Mouse (Mus musculus) limb, embryonic 11.5 days (tissue): ENCODE data around the gene Chrm4. TPM values are rescaled to one million over a fixed set of nuclear protein-coding genes. Genes with fewer than 3 reads are reported as not detected.

ENCODE experiments used
- ATAC-seq: fragments of 200-750 bp; cut with Nextera tagmentation; 2 replicates; pipeline ENCODE4 v1.8.0; 2017; ENCODE audit warnings: low read depth; ENCODE audit not compliant: insufficient number of reproducible peaks, low FRiP score, low TSS enrichment
- DNase-seq: peaks from one replicate; pipeline ENCODE4 v3.0.0-alpha.2; 2015; ENCODE audit warnings: low spot score
- H3K27ac ChIP-seq: fragments of 300-500 bp; sonication (generic); replicated peaks from 2 replicates; pipeline ENCODE4 v1.5.1; 2014; ENCODE audit warnings: low read depth, mild to moderate bottlenecking, low read length
- H3K27me3 ChIP-seq: fragments of 300-500 bp; sonication (generic); 2 replicates; pipeline ENCODE4 v1.6.1; 2014; ENCODE audit warnings: mild to moderate bottlenecking, low read length, mixed read lengths; ENCODE audit not compliant: control insufficient read depth, insufficient read depth
- H3K36me3 ChIP-seq: fragments of 300-500 bp; sonication (generic); 2 replicates; pipeline ENCODE4 v1.6.1; 2014; ENCODE audit warnings: mild to moderate bottlenecking, low read length, moderate library complexity, mixed read lengths; ENCODE audit not compliant: control insufficient read depth, insufficient read depth
- H3K4me1 ChIP-seq: fragments of 300-500 bp; sonication (generic); 2 replicates; pipeline ENCODE4 v1.6.1; 2014; ENCODE audit warnings: low read length, mixed read lengths; ENCODE audit not compliant: control insufficient read depth, insufficient read depth
- H3K4me2 ChIP-seq: fragments of 300-500 bp; sonication (generic); 2 replicates; pipeline ENCODE4 v1.6.1; 2014; ENCODE audit warnings: low read depth, mild to moderate bottlenecking, moderate library complexity; ENCODE audit not compliant: severe bottlenecking
- H3K4me3 ChIP-seq: fragments of 300-500 bp; sonication (generic); 2 replicates; pipeline ENCODE4 v1.5.1; 2014; ENCODE audit warnings: low read depth, low read length
- H3K9ac ChIP-seq: fragments of 300-500 bp; sonication (generic); 2 replicates; pipeline ENCODE4 v1.6.1; 2014; ENCODE audit warnings: mild to moderate bottlenecking, low read length
- H3K9me3 ChIP-seq: fragments of 300-500 bp; sonication (generic); 2 replicates; pipeline ENCODE4 v1.6.1; 2016; ENCODE audit warnings: low read length; ENCODE audit not compliant: control insufficient read depth
- WGBS: fragments of 180-500 bp; shearing (Covaris S2); extraction: QIAGEN DNeasy Blood & Tissue Kit; methylation state at CpG from one replicate; pipeline ENCODE4 v1.1.7; 2014; 5-methylcytosine and 5-hydroxymethylcytosine counted together
- polyA plus RNA-seq: library from polyadenylated mRNA; unstranded; fragments of >200 nt; fragmentation: Nextera tagmentation; extraction: Ambion mirVana; gene quantifications from 2 replicates; pipeline ENCODE4 v1.2.1, GENCODE M21; 2014

Chrm4 gene
- polyA plus RNA-seq, 1 experiment from 2014 or later, result 0.53 TPM

DNA sequence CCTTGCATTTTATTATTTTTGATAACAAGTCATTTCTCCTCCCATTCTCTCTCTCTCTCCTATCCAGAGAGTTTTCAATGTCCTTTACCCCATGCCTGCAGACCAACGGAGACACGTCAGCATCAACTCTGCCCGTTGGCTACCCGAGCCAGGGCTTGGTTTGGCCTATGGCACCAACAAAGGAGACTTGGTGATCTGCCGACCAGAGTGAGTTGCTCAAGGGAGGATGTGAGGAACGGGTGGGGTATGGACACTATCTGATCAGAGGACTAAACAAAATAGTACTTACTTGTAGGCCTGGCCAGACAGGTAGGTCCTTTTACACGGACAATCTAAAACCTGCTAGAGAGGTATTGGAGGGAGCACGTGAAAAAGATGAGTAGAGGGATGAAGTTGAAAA, 26.6 kb upstream of the Chrm4 start:
- no peak overlapping the region for H3K27ac ChIP-seq
- no peaks in the 10 kb centered on the region for H3K27me3 ChIP-seq
- peaks cover 2% of the 10 kb centered on the region; the same call in 1 of the 2 replicates for H3K36me3 ChIP-seq
- ATAC-seq, result no peak
- H3K4me2 ChIP-seq, result no peak overlapping the region
- no peaks in the 10 kb centered on the region for H3K4me1 ChIP-seq
- H3K9me3 ChIP-seq, result no peaks in the 10 kb centered on the region
- no peak overlapping the region for H3K9ac ChIP-seq
- WGBS, result 93% methylated on average over 8 of the region's 8 CpGs
- DNase-seq, result no peak
- no peak overlapping the region for H3K4me3 ChIP-seq

GRCm38 (mm10) chr2:91902336-91902735, 24.7 kb upstream of the Chrm4 start:
- ATAC-seq, result no peak
- no peak overlapping the region for H3K4me3 ChIP-seq
- H3K9ac ChIP-seq, result no peak overlapping the region
- H3K27ac ChIP-seq, result no peak overlapping the region
- H3K9me3 ChIP-seq, result no peaks in the 10 kb centered on the region
- H3K27me3 ChIP-seq, result no peaks in the 10 kb centered on the region
- no peaks in the 10 kb centered on the region for H3K4me1 ChIP-seq
- no peak for DNase-seq
- H3K4me2 ChIP-seq, result no peak overlapping the region
- peaks cover 2% of the 10 kb centered on the region; the same call in 1 of the 2 replicates for H3K36me3 ChIP-seq
- WGBS, result 61% methylated on average over 5 of the region's 5 CpGs

DNA sequence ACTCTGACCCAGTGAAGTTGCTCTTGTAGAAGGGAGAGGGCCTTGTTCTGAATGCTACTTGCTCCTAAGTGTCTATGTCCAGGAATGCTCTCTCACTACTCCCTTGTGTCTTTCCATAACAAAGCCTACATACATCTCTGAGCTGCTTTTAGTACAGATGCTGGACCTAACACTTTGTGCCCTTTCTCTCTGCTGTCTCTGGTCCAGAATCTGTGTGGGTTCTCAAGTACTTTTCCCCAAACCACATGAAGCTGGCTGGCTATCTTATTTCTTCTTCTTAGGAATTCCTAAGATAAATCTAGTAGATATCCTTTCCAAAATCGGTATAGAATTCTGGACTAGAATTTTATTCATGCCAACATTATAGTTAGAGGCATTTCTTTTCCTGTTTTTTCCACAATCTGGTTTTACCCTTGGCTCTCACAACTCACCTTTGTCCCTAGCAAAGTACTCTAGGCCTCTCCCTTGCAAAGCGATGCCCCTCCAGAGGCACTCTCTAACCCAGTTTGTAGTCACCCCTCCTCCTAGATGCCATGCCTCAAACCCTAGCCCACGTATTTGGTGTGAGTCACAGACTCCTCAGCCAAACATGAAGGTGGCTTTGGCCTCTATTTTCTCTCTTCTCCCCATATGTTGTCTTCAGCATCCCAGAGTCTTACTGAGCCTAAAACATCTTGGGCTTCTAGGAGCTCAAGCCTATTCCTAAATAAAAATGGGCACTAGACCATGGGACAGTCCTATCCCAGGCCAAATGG, 23.7 kb upstream of the Chrm4 start:
- no peak for ATAC-seq
- no peak for DNase-seq
- H3K36me3 ChIP-seq, result peaks cover 2% of the 10 kb centered on the region; the same call in 1 of the 2 replicates
- H3K4me2 ChIP-seq, result no peak overlapping the region
- no peaks in the 10 kb centered on the region for H3K4me1 ChIP-seq
- no peaks in the 10 kb centered on the region for H3K27me3 ChIP-seq
- no peak overlapping the region for H3K9ac ChIP-seq
- no peak overlapping the region for H3K27ac ChIP-seq
- no peak overlapping the region for H3K4me3 ChIP-seq
- 84% methylated on average over 3 of the region's 3 CpGs for WGBS
- H3K9me3 ChIP-seq, result no peaks in the 10 kb centered on the region

GRCm38 (mm10) chr2:91904618-91905307, 22.3 kb upstream of the Chrm4 start:
- DNase-seq (no peak), ATAC-seq (no peak)
- H3K9ac ChIP-seq, result no peak overlapping the region
- no peaks in the 10 kb centered on the region for H3K27me3 ChIP-seq
- H3K4me1 ChIP-seq, result no peaks in the 10 kb centered on the region
- peaks cover 2% of the 10 kb centered on the region; the same call in 1 of the 2 replicates for H3K36me3 ChIP-seq
- H3K27ac ChIP-seq, result no peak overlapping the region
- H3K4me3 ChIP-seq, result no peak overlapping the region
- 73% methylated on average over 5 of the region's 5 CpGs for WGBS
- no peaks in the 10 kb centered on the region for H3K9me3 ChIP-seq
- H3K4me2 ChIP-seq, result no peak overlapping the region

GRCm38 (mm10) chr2:91906141-91906540, 20.9 kb upstream of the Chrm4 start:
- Histone ChIP-seq H3K4me3 (no peak overlapping the region), H3K36me3 (no peaks in the 10 kb centered on the region), H3K4me1 (no peaks in the 10 kb centered on the region), H3K9me3 (no peaks in the 10 kb centered on the region), H3K9ac (no peak overlapping the region), H3K27me3 (no peaks in the 10 kb centered on the region), H3K4me2 (no peak overlapping the region), H3K27ac (no peak overlapping the region)
- no peak for DNase-seq
- 91% methylated on average over 2 of the region's 2 CpGs for WGBS
- no peak for ATAC-seq

DNA sequence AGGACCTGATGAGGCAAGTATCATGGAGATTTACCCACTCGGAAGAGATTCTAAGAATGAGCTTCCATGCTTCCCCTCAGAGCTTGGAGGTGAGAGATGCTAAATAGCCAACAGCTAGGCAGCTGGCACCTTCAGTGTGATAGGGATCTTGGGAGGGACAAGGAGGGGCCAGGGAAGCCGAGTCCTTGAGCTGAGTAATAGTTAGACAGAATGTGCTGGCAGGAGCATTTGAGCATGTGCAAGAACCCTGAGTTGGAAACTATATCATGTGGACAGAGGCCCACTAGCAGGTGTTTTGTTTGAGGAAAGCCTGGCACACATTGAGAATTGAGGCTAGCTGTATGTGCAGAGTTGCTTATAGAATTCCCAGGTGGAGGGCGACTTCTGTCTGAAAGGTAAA, 14.4 kb upstream of the Chrm4 start:
- ATAC-seq, result no peak
- DNase-seq, result no peak
- Histone ChIP-seq H3K27ac (no peak overlapping the region), H3K36me3 (peaks cover 2% of the 10 kb centered on the region; the same call in 1 of the 2 replicates), H3K9me3 (no peaks in the 10 kb centered on the region), H3K4me1 (no peaks in the 10 kb centered on the region), H3K4me3 (no peak overlapping the region), H3K4me2 (no peak overlapping the region), H3K27me3 (no peaks in the 10 kb centered on the region), H3K9ac (no peak overlapping the region)
- WGBS, result 69% methylated on average over 3 of the region's 3 CpGs

DNA sequence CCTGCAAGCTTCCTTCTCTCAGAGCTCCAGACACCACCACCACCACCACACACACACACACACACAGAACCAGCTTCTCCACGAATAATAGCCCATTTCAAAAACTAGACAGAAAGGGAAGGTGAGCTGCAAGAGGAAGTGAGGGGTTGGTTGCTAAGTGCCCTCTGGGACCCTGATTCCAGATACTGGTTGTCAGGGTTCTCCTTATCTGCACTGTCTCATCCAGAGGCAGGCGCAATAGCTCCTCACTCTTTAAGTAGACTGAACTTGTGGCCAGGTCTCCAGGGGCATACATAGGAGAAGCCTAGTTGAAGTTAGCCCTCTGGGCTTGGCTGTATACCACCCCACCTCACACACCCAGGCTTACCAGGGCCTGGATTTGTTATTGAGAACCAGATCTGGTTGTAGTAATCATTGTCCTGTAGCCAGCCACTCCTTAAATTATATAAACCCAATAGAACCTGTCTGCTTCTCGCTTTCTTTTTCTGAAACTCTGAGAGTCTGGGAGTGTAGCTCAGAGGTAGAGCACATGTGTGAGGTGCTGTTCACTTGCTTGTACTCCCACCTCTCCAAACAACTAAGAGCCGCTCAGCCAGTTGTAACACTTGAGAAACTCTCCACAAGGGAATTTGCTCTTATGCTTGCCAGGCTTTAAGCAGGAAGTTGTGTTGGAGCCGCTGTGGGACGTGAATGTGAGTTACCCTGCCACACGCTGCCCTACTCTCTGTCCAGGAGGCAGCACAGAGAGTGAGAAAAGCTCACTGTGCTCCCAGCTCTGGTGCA, 13.5 kb upstream of the Chrm4 start:
- no peak for DNase-seq
- peaks cover 5% of the 10 kb centered on the region; the same call in 1 of the 2 replicates for H3K36me3 ChIP-seq
- H3K4me2 ChIP-seq, result no peak overlapping the region
- H3K4me3 ChIP-seq, result no peak overlapping the region
- no peaks in the 10 kb centered on the region for H3K4me1 ChIP-seq
- WGBS, result 90% methylated on average over 7 of the region's 7 CpGs
- no peak overlapping the region for H3K27ac ChIP-seq
- ATAC-seq, result no peak
- H3K9me3 ChIP-seq, result no peaks in the 10 kb centered on the region
- H3K9ac ChIP-seq, result no peak overlapping the region
- H3K27me3 ChIP-seq, result no peaks in the 10 kb centered on the region

GRCm38 (mm10) chr2:91916346-91916977, 10.6 kb upstream of the Chrm4 start:
- no peaks in the 10 kb centered on the region for H3K4me1 ChIP-seq
- no peak for DNase-seq
- WGBS, result 87% methylated on average over 7 of the region's 7 CpGs

More at GRCm38 (mm10) chr2:91916346-91916977, 10.6 kb upstream of the Chrm4 start:
- H3K4me3 ChIP-seq, result no peak overlapping the region
- H3K4me2 ChIP-seq, result no peak overlapping the region
- no peak overlapping the region for H3K9ac ChIP-seq
- ATAC-seq, result no peak
- peaks cover 8% of the 10 kb centered on the region; the same call in 1 of the 2 replicates for H3K27me3 ChIP-seq
- H3K9me3 ChIP-seq, result no peaks in the 10 kb centered on the region
- H3K27ac ChIP-seq, result no peak overlapping the region
- peaks cover 5% of the 10 kb centered on the region; the same call in 1 of the 2 replicates for H3K36me3 ChIP-seq
